Mouse (Mus musculus) kidney, postnatal 0 days (tissue): ENCODE data around the gene Pbx1. TPM values are rescaled to one million over a fixed set of nuclear protein-coding genes. Genes with fewer than 3 reads are reported as not detected.

Experiments
- ATAC-seq: fragments of 200-750 bp; cut with Nextera tagmentation; replicated peaks from 2 replicates; pipeline ENCODE4 v1.8.0; 2017; ENCODE audit warnings: low read depth, moderate number of reproducible peaks, moderate TSS enrichment, moderate library complexity; ENCODE audit not compliant: low FRiP score
- DNase-seq: peaks from one replicate; pipeline ENCODE4 v3.0.0-alpha.2; 2016; ENCODE audit warnings: low spot score
- H3K27ac ChIP-seq: fragments of 300-500 bp; sonication (generic); 2 replicates; pipeline ENCODE4 v1.5.1; 2014; ENCODE audit warnings: mild to moderate bottlenecking
- H3K27me3 ChIP-seq: fragments of 300-500 bp; sonication (generic); 2 replicates; pipeline ENCODE4 v1.6.1; 2014; ENCODE audit warnings: low read length, mixed read lengths; ENCODE audit not compliant: insufficient read depth
- H3K36me3 ChIP-seq: fragments of 300-500 bp; sonication (generic); 2 replicates; pipeline ENCODE4 v1.6.1; 2014; ENCODE audit warnings: low read length, mixed read lengths; ENCODE audit not compliant: insufficient read depth
- H3K4me1 ChIP-seq: fragments of 300-500 bp; sonication (generic); replicated peaks from 2 replicates; pipeline ENCODE4 v1.6.1; 2014; ENCODE audit warnings: antibody characterized with exemption, low read length, mixed read lengths; ENCODE audit not compliant: insufficient read depth
- H3K4me2 ChIP-seq: fragments of 300-500 bp; sonication (generic); 2 replicates; pipeline ENCODE4 v1.6.1; 2014; ENCODE audit warnings: mild to moderate bottlenecking, low read length, moderate library complexity, mixed read lengths
- H3K4me3 ChIP-seq: fragments of 300-500 bp; sonication (generic); replicated peaks from 2 replicates; pipeline ENCODE4 v1.5.1; 2014; ENCODE audit warnings: low read depth, low read length
- H3K9ac ChIP-seq: fragments of 300-500 bp; sonication (generic); 2 replicates; pipeline ENCODE4 v1.6.1; 2014; ENCODE audit warnings: low read depth, low read length
- H3K9me3 ChIP-seq: fragments of 300-500 bp; sonication (generic); replicated peaks from 2 replicates; pipeline ENCODE4 v1.6.1; 2016; ENCODE audit warnings: low read length, inconsistent platforms, mixed read lengths
- CTCF ChIP-seq: IDR thresholded peaks from 2 replicates; pipeline ENCODE4 v1.5.1; 2016; ENCODE audit warnings: antibody characterized with exemption, low read depth, mild to moderate bottlenecking, moderate library complexity
- WGBS: fragments of 180-500 bp; shearing (Covaris S2); extraction: QIAGEN DNeasy Blood & Tissue Kit; methylation state at CpG from one replicate; pipeline ENCODE4 v1.1.7; 2014; 5-methylcytosine and 5-hydroxymethylcytosine counted together
- polyA plus RNA-seq: library from polyadenylated mRNA; unstranded; fragments of >200 nt; fragmentation: Nextera tagmentation; extraction: Ambion mirVana; gene quantifications from 2 replicates; pipeline ENCODE4 v1.2.1, GENCODE M21; 2015

The Pbx1 gene
- polyA plus RNA-seq, 1 experiment from 2014 or later: 55.7 TPM

DNA sequence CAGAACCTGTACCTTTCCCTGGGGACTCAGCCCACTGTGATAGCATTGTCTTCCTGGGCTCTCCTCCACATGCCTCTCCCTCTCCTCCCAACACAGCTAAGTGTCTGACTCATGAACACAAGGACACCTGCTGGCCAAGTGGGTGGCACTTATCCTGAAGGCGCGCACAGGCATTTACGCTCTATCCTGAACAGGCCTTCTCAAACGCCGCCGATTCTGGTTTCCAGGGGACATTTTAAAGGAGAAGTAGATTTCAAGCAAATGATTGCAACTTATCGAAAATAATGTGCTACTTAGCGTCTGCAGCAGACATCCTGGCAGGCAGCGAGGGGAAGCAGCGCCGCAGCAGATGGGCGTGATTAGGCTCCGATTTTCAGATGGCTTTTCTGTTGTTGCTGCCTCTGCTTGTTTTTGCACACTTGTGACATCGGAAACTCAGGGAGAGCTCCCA, 211.0 kb downstream of the Pbx1 start:
- Histone ChIP-seq H3K27me3 (no peaks in the 10 kb centered on the region), H3K4me2 (no peak overlapping the region), H3K36me3 (no peaks in the 10 kb centered on the region), H3K27ac (no peak overlapping the region), H3K9ac (no peak overlapping the region), H3K4me3 (no peak overlapping the region), H3K4me1 (peaks cover 38% of the 10 kb centered on the region), H3K9me3 (no peaks in the 10 kb centered on the region)
- WGBS: 66% methylated on average over 14 of the region's 14 CpGs
- no peak; the same call in 1 of the 2 replicates for TF ChIP-seq CTCF
- no peak for ATAC-seq
- DNase-seq: peak; percentile 35

DNA sequence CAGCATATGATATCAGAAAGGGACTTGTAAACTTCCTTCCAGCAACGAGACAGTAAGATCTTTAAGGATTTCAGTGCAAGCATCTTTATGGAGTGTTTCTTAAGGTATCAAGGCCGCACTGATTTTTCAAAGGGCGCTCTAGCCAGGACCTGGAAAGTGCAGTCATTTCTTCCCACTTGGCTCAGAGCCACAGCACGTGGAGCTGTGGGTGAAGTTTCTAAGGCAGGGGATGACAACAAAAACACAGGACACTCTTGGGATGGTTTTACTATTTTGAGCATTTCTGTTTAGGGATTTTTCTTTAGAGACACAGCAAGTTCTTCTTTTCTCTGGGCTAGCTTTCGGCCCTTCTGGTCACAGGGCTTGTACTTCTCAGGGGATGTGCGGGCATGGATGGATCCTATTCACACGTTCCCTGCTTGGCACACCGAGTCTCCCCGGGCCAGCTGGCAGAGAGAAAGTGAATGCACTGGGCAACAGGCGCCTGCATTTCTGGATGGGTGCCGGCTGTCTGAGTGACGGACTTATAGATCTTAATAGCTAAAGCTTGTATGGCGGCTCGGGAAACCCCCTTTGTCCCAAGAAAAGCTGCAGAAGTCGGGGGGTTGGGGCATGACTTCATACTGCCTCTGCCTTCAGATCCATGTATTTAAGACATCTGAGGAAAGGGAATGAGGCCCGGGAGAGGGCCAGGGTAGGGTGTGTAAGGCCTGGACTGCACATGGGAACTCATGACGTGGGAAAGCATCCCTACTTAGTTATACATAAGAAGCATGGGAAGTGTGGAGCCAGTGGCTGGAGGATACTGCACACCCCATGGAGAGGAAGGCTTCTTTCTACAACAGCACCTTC, 215.9 kb downstream of the Pbx1 start:
- Histone ChIP-seq H3K4me3 (no peak overlapping the region), H3K9me3 (no peaks in the 10 kb centered on the region), H3K36me3 (no peaks in the 10 kb centered on the region), H3K27me3 (no peaks in the 10 kb centered on the region), H3K4me1 (peaks cover 35% of the 10 kb centered on the region), H3K4me2 (no peak overlapping the region), H3K9ac (no peak overlapping the region), H3K27ac (no peak overlapping the region)
- WGBS: 67% methylated on average over 17 of the region's 17 CpGs
- TF ChIP-seq CTCF: no peak
- ATAC-seq (no peak), DNase-seq (no peak)

DNA sequence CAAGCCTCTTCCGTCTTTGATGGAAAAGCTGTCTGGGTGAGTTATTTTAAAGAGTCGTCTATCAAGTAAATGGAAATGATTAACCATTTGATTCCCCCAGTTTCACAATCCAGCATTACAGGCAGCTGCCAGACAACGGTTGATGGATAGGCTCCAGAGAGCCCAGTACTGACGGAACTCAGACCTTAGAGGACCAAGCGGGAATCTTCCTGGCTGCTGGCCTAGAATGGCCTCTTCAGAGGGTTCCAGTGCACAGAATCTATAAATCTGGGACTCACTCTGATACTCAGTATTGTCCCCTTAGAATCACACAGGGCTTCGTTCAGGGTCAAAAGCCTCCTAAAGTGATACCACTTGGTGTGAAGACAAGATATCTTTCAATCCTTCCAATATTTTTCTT, 216.6 kb downstream of the Pbx1 start:
- no peak for TF ChIP-seq CTCF
- H3K4me1 ChIP-seq: peaks cover 29% of the 10 kb centered on the region

DNA sequence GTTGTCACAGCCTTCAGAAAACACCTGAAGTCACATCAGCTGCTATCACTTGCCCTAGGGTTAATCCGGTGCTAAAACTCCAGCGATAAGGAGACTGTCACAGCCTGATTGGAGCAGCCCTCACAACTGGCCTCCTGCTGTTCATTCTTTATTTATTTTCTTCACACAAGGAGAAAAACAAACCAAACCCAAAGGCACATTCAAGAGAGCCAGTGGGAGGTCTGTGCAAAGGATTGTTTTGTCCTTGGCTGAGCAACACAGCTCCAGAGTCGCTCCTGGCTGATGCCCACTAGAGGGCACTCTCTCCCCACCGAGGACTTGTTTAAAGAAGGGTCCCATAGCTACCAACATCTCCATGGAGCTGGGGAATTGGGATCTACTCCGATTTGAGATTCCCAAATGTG, 218.0 kb downstream of the Pbx1 start:
- H3K4me2 ChIP-seq: no peak overlapping the region
- no peaks in the 10 kb centered on the region for H3K9me3 ChIP-seq
- H3K36me3 ChIP-seq: peaks cover 5% of the 10 kb centered on the region
- no peak overlapping the region for H3K4me3 ChIP-seq
- TF ChIP-seq CTCF: peak; percentile 97
- peak; percentile 91 for DNase-seq
- no peaks in the 10 kb centered on the region for H3K27me3 ChIP-seq
- 7% methylated on average over 5 of the region's 5 CpGs for WGBS
- H3K4me1 ChIP-seq: peaks cover 22% of the 10 kb centered on the region
- H3K27ac ChIP-seq: 0 out of 2 replicates have a peak overlapping the region, but pooled peaks have one; percentile 10
- peak; percentile 69 for ATAC-seq
- H3K9ac ChIP-seq: no peak overlapping the region

More for the DNA sequence above, 216.6 kb downstream of the Pbx1 start:
- DNase-seq (no peak), ATAC-seq (no peak)
- H3K9ac ChIP-seq: no peak overlapping the region
- no peak overlapping the region for H3K27ac ChIP-seq
- H3K4me2 ChIP-seq: no peak overlapping the region
- H3K27me3 ChIP-seq: no peaks in the 10 kb centered on the region
- 31% methylated on average over 6 of the region's 6 CpGs for WGBS
- H3K4me3 ChIP-seq: no peak overlapping the region
- H3K9me3 ChIP-seq: no peaks in the 10 kb centered on the region
- H3K36me3 ChIP-seq: no peaks in the 10 kb centered on the region

DNA sequence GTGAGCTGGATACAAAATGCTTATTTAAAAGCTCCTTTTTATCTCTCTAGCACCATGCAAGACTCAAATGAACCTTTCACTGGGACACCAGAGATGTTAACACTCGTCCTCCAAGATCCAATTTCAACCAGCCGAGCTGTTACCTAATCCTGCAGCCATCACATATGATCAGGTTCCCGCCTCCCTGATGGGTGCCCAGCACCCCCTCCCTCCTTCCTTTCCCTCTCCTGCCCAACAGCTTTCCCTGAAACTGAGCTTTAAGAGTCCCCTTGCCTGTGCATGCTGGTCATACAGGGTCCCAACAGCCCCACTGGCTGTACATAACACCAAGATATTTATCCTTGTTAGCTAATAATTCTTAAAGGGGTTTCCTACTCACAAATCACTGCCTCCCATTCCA, 218.5 kb downstream of the Pbx1 start:
- no peak for TF ChIP-seq CTCF
- peak; percentile 52 for DNase-seq
- no peak; the same call in 1 of the 2 replicates for ATAC-seq
- 36% methylated on average over 3 of the region's 3 CpGs for WGBS
- peaks cover 22% of the 10 kb centered on the region for H3K4me1 ChIP-seq
- H3K27me3 ChIP-seq: no peaks in the 10 kb centered on the region
- no peaks in the 10 kb centered on the region for H3K9me3 ChIP-seq
- H3K36me3 ChIP-seq: peaks cover 10% of the 10 kb centered on the region
- no peak overlapping the region for H3K4me3 ChIP-seq
- 0 out of 2 replicates have a peak overlapping the region, but pooled peaks have one; percentile 10 for H3K27ac ChIP-seq
- H3K9ac ChIP-seq: no peak overlapping the region
- H3K4me2 ChIP-seq: no peak overlapping the region

DNA sequence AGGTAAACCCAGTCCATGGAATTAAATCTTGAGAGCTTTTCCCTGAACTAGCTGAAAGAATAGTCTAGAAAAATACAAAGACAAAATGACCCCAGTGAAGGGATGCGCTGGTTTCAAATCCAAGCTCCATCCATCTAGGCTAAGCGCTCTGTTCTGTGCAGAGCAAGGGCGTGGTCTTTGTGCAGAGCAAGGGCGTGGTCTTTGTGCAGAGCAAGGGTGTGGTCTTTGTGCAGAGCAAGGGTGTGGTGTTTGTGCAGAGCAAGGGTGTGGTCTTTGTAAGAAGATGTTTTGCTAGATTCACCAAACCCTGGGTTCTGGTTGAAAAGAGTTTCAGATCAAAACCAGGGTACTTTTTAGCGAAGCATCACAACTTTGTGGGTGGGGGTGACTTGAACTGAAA, 221.7 kb downstream of the Pbx1 start:
- Histone ChIP-seq H3K9ac (no peak overlapping the region), H3K36me3 (peaks cover 22% of the 10 kb centered on the region), H3K9me3 (no peaks in the 10 kb centered on the region), H3K27ac (no peak overlapping the region), H3K27me3 (no peaks in the 10 kb centered on the region), H3K4me2 (no peak overlapping the region), H3K4me3 (no peak overlapping the region), H3K4me1 (peaks cover 17% of the 10 kb centered on the region)
- ATAC-seq: no peak
- WGBS: 97% methylated on average over 5 of the region's 5 CpGs
- no peak for TF ChIP-seq CTCF
- no peak for DNase-seq
